Mouse (Mus musculus): Measurements from ENCODE around the gene Zfp212.
"Not testable (repeated sequence)": the region's sequence is repeated elsewhere in the genome, so short reads cannot be mapped to it uniquely, and the experiment has no call there.

Zfp212 gene

DNA sequence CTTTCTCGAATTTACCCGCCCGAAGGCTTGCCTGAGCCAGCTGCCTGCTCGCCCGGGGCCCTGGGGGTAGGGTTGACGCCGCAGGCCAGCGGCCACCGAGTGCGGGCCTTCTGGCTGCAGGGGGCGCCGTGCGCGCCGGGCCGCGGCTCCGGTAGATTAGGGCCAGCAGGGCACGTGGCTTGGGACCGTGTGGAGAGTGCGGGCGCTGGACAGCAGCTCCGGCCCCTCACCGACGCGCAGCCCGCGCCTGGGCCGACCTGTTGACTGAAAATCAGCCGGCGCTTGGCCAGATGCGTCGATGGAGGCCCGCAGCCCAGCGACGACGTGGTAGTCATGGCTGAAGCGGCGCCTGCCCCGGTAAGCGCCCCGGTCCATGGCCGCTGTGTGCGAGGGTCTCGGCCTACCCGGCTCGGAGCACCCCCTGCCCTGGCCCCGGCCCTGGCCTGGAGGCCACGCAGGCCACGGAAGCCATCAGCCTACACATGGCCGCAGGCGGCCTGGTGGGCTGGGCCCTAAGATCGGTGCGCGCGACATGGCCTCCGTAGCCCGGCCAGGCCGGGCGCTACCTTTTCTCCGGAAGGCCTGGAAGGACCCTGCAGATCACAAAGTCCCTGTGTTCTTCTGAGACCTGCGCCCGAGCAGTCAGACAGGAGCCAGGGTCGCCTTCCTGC is 22.9 kb downstream of the Zfp212 start:
- peak; percentile 60 for DNase-seq (ENCODE audit: low spot score)

GRCm38 (mm10) chr6:47943721-47944120 is 23.4 kb downstream of the Zfp212 start:
- no peak for DNase-seq (ENCODE audit: low spot score)

DNA sequence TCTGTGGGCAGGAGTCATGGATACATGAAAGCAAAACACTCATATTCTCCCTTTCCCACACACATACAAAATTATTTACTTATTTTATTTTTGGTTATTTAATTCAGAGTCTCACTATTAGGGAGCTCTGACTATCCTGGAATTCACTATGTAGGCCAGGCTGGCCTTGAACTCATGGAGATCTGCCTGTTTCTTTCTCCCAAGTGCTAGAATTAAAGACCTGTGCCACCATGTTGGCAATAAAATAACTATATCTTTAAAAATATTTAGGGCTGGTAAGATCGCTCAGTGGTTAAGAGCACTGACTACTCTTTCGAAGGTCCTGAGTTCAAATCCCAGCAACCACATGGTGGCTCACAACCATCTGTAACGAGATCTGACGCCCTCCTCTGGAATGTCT is 27.1 kb downstream of the Zfp212 start:
- no peak for DNase-seq (ENCODE audit: low spot score)

DNA sequence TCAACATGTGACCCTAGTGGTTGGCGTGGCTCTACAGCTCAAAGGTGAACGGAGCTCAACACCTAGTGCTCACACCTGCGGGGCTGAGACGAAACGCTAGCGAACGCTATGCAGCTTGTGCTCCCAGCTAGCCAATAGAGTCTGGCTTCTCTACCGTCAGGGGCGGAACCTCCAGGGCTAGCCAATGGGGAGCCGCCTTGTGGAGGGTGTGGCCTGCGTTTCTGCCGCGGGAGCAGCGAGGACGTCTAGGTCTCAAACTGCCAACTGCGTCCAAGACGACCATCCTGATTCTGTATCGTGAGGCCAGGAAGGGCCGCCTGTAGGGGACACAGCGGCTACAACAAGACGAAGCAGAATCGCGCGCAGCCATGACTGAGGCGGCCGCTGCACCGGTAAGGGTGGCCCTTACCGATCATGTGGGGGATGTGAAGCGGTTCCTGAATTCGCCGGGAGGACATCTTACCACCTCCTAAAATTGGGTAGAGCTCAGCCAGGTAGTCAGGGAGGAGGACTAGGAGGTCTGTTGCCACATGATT is 33.0 kb downstream of the Zfp212 start, which contains the start of gene Zfp956:
Zfp956 (plus strand) TSS at position 200 of the 536 bp plus-strand sequence.
- DNase-seq (ENCODE audit: low spot score), result peak; percentile 93

- DNase-seq (ENCODE audit: low spot score), result no peak
Observed at GRCm38 (mm10) chr6:47954425-47954824, 34.1 kb downstream of the Zfp212 start.

DNA sequence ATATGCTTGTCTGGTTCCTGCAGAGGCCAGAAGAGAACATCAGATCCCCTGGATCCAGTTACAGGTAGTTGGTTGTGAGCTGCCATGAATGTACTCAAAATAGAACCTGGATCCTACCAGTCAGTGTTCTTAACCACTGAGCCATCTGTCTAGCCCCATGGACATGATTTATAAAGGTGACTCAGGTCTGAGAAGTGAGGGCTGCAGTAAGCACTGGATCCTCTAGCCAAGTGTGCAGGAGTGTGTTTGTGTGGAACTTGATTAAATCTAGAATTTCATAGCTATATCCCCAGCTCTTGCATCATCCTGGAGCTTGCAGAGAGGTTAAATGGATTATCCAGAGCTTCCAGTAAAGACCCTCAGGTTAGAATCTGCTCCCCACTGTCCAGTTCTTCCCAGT is 37.5 kb downstream of the Zfp212 start:
- DNase-seq (ENCODE audit: low spot score), result no peak

- no peak for DNase-seq (ENCODE audit: low spot score)
Observed at GRCm38 (mm10) chr6:47960685-47961421, 40.6 kb downstream of the Zfp212 start.

DNA sequence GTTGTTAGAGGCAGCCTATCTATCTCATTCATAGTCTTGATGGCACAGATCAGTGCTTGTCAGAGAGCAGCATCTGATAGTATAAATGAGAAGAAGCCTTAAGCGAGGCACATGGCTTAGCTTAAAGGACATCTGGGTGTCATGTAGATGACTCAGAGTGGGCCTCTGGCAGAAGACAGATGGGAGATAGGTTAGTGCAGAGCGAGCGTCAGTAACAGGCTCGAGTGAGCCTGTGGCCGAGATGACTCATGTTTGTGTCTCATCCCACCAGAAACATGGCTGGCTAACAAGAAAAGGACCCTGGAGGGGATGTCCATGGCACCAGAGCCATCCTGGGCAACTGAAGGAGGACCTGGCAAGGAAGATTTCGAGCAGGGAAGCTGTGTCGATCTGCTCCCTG is 42.8 kb downstream of the Zfp212 start:
- no peak for DNase-seq (ENCODE audit: low spot score)

DNA sequence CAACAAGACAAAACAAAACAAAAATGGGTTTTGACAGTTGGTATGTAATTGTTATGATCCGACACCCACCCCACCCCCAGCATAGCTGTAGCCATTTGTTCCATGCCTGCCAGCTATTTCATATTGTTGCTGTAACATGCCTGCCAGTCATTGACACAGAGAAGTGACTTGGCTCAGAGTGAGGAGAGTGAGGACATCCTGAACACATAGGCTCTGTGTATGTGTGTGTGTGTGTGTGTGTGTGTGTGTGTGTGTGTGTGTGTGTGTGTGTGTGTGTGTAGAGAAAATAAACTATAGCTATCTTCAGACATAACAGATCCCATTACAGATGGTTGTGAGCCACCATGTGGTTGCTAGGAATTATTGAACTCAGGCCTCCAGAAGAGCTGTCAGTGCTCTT is 47.9 kb downstream of the Zfp212 start:
- not testable (repeated sequence) for DNase-seq (ENCODE audit: low spot score)

- DNase-seq (ENCODE audit: low spot score), result no peak
Observed at GRCm38 (mm10) chr6:47974599-47974998, 54.3 kb downstream of the Zfp212 start.

GRCm38 (mm10) chr6:47978897-47979368 is 58.7 kb downstream of the Zfp212 start:
- peak; percentile 57 for DNase-seq (ENCODE audit: low spot score)

Measured in T-cell, adult 2 months (primary cell).